Mouse (Mus musculus): Measurements from ENCODE around the gene 4921517D22Rik.
"Not testable (repeated sequence)": the region's sequence is repeated elsewhere in the genome, so short reads cannot be mapped to it uniquely, and the experiment has no call there.

The 4921517D22Rik gene

DNA sequence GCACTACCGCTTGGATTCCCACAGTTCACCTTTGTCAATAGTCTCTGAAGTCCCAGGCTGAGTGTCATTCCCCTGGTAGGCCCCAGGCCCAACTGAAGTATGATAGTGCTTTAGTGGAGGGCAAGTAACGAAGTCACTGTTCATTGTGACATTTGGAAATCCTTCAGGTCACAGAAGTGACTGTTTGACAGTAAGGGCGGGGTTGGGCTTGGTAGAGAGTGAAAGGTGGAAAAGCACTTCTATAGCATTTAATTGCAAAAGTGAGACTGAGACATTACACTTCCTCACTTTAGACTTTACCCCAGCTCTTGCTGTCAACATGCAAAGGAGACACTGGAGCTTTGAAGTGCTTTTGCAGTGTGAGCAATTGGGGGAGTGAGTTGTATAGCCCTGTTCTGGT, at the start of gene 4921517D22Rik:
4921517D22Rik (minus strand) TSS at position 101 of the 400 bp plus-strand sequence.
- DNase-seq (ENCODE audit: low read depth in 2 of 2, low spot score in 2 of 2) = no peak

- no peak for DNase-seq (ENCODE audit: low read depth in 2 of 2, low spot score in 2 of 2)
These were observed 47.8 kb upstream of the 4921517D22Rik start for GRCm38 (mm10) chr13:59741697-59742096.

GRCm38 (mm10) chr13:59741096-59741495, 47.2 kb upstream of the 4921517D22Rik start:
- no peak for DNase-seq (ENCODE audit: low read depth in 2 of 2, low spot score in 2 of 2)

GRCm38 (mm10) chr13:59739397-59739796, 45.5 kb upstream of the 4921517D22Rik start:
- DNase-seq (ENCODE audit: low read depth in 2 of 2, low spot score in 2 of 2) = no peak

- DNase-seq (ENCODE audit: low read depth in 2 of 2, low spot score in 2 of 2) = no peak
These were observed 44.5 kb upstream of the 4921517D22Rik start for GRCm38 (mm10) chr13:59738455-59738854.

DNA sequence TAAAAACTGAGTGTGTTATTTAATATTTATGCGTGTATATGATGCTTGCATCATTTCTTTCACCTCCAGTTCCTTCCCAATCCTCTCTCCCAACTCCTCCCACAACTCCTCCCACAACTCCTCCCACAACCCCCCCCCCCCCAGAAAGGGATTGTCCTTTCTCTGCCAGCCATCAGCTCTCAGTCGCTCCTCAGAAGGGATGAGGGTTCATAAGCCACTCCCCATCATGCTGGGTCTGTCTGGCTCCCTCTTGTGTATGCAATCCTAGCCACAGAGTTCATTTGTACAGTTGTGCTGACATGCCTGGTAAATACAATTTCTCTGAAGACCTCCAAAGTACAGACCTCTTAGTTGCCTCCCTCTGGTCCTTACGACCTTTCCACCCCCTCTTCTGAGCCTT, 41.3 kb upstream of the 4921517D22Rik start:
- no peak for DNase-seq (ENCODE audit: low read depth in 2 of 2, low spot score in 2 of 2)

DNA sequence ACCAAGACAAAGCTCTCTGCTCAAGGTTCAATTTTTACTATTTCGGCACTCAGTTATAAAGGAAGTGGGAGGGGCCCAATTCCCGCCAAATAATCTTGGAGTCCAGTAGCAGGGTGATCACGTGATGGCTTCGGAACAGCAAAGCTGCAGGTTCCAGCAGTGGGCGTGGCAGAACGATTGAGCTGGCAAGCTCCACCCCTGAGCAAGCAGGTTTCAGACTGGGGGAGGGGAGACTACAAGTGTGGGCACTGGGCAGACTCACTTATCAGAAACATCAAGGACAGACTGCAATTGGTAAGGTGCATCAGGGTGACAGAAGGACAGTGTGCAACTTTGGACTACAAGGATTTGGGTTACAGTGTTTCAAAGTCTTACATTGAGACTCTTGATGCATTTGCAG, 40.4 kb upstream of the 4921517D22Rik start:
- not testable (repeated sequence) for DNase-seq (ENCODE audit: low read depth in 2 of 2, low spot score in 2 of 2)

- no peak for DNase-seq (ENCODE audit: low read depth in 2 of 2, low spot score in 2 of 2)
These were observed 40.0 kb upstream of the 4921517D22Rik start for GRCm38 (mm10) chr13:59733936-59734335.

DNA sequence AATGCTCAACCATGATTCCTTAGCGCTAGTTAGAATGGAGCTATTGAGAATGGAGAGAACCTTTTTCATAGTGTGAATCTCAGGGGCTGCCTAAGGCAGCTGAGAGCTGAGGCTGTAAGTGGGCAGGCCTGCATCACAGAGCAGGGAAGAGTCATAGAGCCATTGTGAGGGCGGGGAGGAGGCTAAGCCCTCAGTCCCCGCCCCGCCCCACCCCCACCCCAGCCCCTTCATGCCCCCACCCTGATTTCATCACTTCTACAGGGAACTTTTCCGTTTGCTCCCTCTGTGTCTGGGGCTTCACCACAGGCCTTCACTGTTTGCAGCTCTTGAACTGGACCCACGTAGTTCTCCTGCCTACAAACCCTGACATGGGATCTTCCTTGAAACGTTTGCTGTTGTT, 37.7 kb upstream of the 4921517D22Rik start, which contains the start of gene Spata31d1d:
Spata31d1d (minus strand) TSS at position 101 of the 400 bp plus-strand sequence.
- no peak for DNase-seq (ENCODE audit: low read depth in 2 of 2, low spot score in 2 of 2)

DNA sequence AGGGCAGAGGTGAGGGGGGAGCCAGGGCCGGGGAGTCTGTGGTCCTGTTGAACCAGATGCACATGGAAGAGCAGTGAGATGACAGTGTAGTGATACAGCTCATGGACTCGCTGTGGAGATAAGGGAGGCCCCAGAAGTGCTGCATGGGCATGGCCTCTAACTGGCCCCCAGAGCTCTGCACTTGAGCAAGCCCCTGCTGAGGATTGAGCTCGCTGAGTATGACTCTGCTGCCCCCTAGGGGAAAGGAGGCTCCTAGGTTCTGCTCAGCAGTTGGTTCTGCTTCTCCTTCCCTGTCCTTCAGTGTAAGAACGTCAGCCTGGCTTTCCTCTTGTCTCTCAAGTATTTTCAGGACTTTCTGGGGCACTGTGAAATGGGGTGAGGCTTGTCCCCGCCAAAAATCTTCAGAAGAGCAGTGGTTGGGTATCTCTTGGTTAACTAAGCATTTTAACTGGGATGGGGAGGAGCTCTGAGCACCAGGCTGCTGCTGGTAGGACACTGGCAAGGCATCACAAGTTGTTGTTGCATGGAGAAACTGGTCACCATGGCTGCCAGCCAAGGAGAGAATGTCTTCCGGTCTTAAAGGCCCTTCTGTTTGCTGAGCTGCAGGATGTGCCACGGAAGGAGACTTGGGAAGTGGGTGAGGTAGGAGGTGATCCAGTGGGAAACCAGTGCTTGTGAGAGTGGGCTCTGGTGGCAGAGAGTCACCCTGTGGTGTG, 34.6 kb upstream of the 4921517D22Rik start:
- peak; percentile 83 to 86 for DNase-seq (ENCODE audit: low read depth in 2 of 2, low spot score in 2 of 2)

GRCm38 (mm10) chr13:59726139-59726867, 32.4 kb upstream of the 4921517D22Rik start:
- DNase-seq (ENCODE audit: low read depth in 2 of 2, low spot score in 2 of 2) = no peak

GRCm38 (mm10) chr13:59722089-59722488, 28.2 kb upstream of the 4921517D22Rik start:
- DNase-seq (ENCODE audit: low read depth in 2 of 2, low spot score in 2 of 2) = not testable (repeated sequence)

DNA sequence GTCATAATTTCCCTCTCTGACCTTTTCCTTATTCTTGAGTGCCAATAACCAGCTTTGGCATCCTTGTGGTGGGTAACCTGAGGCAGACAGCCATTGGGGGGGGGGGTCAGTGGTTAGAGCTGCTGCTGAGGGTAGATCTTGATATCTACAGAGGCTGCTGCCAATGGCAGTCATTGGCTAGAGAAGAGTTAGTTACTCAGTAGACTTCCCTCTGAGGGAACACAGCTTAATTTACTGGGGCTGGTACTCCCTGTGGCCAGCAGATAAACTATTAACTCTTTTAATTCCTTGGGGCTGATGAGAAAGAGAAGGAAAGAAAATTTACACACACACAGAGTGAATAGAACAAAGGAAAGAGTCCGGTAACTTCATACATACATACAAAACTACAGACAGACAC, 25.6 kb upstream of the 4921517D22Rik start:
- no peak for DNase-seq (ENCODE audit: low read depth in 2 of 2, low spot score in 2 of 2)

GRCm38 (mm10) chr13:59718857-59719440, 25.0 kb upstream of the 4921517D22Rik start:
- not testable (repeated sequence) for DNase-seq (ENCODE audit: low read depth in 2 of 2, low spot score in 2 of 2)

GRCm38 (mm10) chr13:59713710-59714109, 19.8 kb upstream of the 4921517D22Rik start:
- no peak for DNase-seq (ENCODE audit: low read depth in 2 of 2, low spot score in 2 of 2)

DNA sequence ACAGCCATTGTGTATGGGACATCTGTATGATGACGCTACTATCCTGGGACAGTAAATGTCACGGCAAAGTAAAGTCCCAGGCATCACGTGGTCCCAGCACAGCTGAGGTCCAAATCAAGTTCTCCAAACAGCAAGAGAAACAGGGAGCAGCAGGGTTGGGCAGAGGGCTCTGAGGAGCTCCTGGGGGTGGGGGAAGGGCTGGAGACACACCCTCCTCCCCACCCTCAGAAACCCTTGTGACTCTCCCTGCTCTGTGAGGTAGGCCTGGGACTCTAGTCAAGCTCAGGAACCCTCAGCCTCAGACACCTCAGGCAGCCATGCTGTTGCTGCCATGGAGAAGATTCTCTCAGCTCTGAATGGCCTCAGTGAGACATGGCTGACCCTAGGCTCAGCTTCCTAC, 18.1 kb upstream of the 4921517D22Rik start, which contains the start of gene Spata31d1b:
Spata31d1b (plus strand) TSS at position 301 of the 400 bp plus-strand sequence.
- DNase-seq (ENCODE audit: low read depth in 2 of 2, low spot score in 2 of 2) = not testable (repeated sequence)

DNA sequence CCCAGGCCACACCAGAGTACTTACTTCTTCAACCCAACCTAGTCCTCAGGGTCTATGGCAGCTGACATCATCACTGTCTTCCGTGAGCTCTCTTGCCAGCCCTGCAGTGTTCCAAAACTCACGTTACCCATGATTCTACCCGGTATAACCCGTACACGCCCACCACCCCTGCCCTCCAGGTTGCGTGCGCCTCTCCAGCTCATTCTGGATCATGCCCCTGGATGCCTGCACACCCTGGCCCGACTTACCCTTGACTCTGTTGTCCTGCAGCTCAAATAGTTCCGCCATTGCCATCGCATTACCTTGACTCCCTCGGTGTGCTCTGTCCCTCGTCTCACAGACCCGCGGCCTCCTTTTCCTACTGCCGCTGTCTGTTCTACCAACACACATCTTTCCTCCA, 16.3 kb upstream of the 4921517D22Rik start, which contains the start of gene Spata31d1a:
Spata31d1a (minus strand) TSS at position 101 of the 400 bp plus-strand sequence.
- DNase-seq (ENCODE audit: low read depth in 2 of 2, low spot score in 2 of 2) = no peak

DNA sequence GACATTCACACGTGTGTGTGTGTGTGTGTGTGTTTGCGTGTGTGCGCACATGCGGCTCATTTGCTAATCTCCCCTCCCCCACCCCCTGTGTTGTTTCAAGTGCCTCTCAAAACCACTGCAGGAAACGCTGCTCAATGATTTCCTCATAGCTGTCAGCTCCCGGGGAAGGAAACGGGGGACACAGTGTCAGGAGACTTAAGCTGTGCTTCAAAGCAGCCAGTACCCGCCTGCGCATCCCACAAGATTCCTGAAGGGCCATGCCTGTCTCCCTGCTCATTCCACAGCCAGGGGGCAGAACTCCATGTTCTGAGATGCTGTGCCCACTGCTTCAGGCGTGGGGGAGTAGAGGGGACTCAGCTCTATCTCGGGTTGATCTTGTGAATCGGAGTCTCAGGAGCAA, 10.7 kb upstream of the 4921517D22Rik start:
- peak; percentile 14 to 46 for DNase-seq (ENCODE audit: low read depth in 2 of 2, low spot score in 2 of 2)

DNA sequence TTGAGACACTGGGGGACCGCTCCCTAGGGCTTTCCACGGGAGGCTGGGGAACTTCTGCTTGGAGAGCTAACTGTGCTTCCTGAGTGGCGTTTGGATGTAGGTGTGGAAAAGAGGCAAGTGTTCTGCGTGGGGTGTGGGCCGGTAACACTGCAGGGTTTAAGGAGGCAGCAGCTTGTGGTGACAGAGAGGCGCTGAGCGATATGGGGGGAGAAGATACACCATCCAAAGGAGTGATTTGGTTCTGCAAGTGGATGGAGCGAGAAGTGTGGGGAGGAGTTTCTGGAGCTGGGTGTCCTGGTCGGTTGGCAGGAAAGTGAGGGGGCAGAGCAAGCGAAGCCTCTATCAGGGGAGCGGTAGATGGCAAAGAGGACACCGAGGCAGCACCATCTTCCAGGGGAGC, 9.6 kb upstream of the 4921517D22Rik start:
- no peak for DNase-seq (ENCODE audit: low read depth in 2 of 2, low spot score in 2 of 2)

GRCm38 (mm10) chr13:59700137-59700536, 6.2 kb upstream of the 4921517D22Rik start:
- not testable (repeated sequence) for DNase-seq (ENCODE audit: low read depth in 2 of 2, low spot score in 2 of 2)

DNA sequence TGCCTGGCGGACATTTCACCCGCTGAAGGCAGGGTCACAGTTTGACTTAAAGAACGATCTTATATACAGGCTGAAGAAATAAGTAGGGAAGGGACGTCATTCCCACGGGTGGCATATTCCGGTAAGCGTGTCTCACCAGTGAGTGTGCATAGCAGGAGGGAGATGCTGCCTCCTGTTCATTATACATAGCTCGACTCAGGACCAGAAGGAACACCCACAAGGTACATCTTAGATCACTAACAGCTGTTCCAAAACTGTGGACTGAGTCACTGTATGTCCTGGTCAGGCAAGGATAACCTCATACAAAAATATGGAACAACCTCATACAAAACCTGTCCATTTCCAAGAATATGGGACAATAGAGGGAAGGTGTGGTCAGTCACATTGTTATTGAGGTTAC, 5.2 kb upstream of the 4921517D22Rik start:
- DNase-seq (ENCODE audit: low read depth in 2 of 2, low spot score in 2 of 2) = no peak

DNA sequence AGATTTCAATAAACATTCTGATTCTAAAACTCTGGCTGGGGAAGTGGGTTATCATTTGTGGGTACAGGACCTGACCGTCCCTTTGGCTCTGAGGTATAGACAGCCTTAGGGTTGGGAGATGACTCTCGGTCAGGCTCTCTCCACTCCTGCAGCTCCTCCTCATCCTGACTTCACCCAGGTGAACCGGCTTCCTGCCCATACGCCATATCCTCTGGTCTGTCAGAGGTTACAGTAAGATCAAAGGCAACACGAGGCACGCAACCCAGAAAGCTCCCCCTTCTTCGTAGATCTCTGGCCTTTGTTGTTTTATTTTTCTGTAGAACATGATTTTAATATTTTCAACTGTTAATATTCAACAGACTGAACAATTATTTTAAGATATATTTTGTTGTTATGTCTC, 1.9 kb upstream of the 4921517D22Rik start:
- DNase-seq (ENCODE audit: low read depth in 2 of 2, low spot score in 2 of 2) = peak; percentile 37 to 45
